Mouse (Mus musculus) liver, embryonic 11.5 days (tissue): Measurements from ENCODE around the gene BC025446. TPM values are rescaled to one million over a fixed set of nuclear protein-coding genes. Genes with fewer than 3 reads are reported as not detected.

Source experiments
- ATAC-seq: fragments of 200-750 bp; cut with Nextera tagmentation; replicated peaks from 2 replicates; pipeline ENCODE4 v1.8.0; 2017; ENCODE audit warnings: moderate number of reproducible peaks, mild to moderate bottlenecking, moderate TSS enrichment, moderate library complexity; ENCODE audit not compliant: low FRiP score
- DNase-seq: peaks from one replicate; pipeline ENCODE4 v3.0.0-alpha.2; 2017; ENCODE audit warnings: low spot score
- H3K27ac ChIP-seq: fragments of 300-500 bp; sonication (generic); 2 replicates; pipeline ENCODE4 v1.5.1; 2014; ENCODE audit warnings: mild to moderate bottlenecking, low read depth, low read length, control low read depth
- H3K27me3 ChIP-seq: fragments of 300-500 bp; sonication (generic); replicated peaks from 2 replicates; pipeline ENCODE4 v1.6.1; 2014; ENCODE audit warnings: low read length, mixed read lengths; ENCODE audit not compliant: control insufficient read depth, insufficient read depth
- H3K36me3 ChIP-seq: fragments of 300-500 bp; sonication (generic); 2 replicates; pipeline ENCODE4 v1.6.1; 2014; ENCODE audit warnings: mild to moderate bottlenecking, low read length, moderate library complexity, mixed read lengths; ENCODE audit not compliant: control insufficient read depth, insufficient read depth
- H3K4me1 ChIP-seq: fragments of 300-500 bp; sonication (generic); replicated peaks from 2 replicates; pipeline ENCODE4 v1.6.1; 2014; ENCODE audit warnings: low read length, mixed read lengths; ENCODE audit not compliant: control insufficient read depth, insufficient read depth
- H3K4me2 ChIP-seq: fragments of 300-500 bp; sonication (generic); 2 replicates; pipeline ENCODE4 v1.6.1; 2014; ENCODE audit warnings: mild to moderate bottlenecking, control low read depth, moderate library complexity
- H3K4me3 ChIP-seq: fragments of 300-500 bp; sonication (generic); 2 replicates; pipeline ENCODE4 v1.5.1; 2014; ENCODE audit warnings: low read depth, low read length, control low read depth
- H3K9ac ChIP-seq: fragments of 300-500 bp; sonication (generic); 2 replicates; pipeline ENCODE4 v1.6.1; 2014; ENCODE audit warnings: low read depth, low read length, control low read depth
- H3K9me3 ChIP-seq: fragments of 300-500 bp; sonication (generic); 2 replicates; pipeline ENCODE4 v1.6.1; 2016; ENCODE audit warnings: low read length, inconsistent platforms, mixed read lengths; ENCODE audit not compliant: control insufficient read depth
- WGBS: fragments of 180-500 bp; shearing (Covaris S2); extraction: QIAGEN DNeasy Blood & Tissue Kit; methylation state at CpG from one replicate; pipeline ENCODE4 v1.1.7; 2014; 5-methylcytosine and 5-hydroxymethylcytosine counted together
- polyA plus RNA-seq: library from polyadenylated mRNA; unstranded; fragments of >200 nt; fragmentation: Nextera tagmentation; extraction: Ambion mirVana; gene quantifications from 2 replicates; pipeline ENCODE4 v1.2.1, GENCODE M21; 2014

Gene BC025446
- polyA plus RNA-seq, 1 experiment from 2014 or later = 0.62 TPM

- 69% methylated on average over 3 of the region's 3 CpGs for WGBS
- no peak for DNase-seq
- Histone ChIP-seq H3K4me3 (no peak overlapping the region), H3K27me3 (no peaks in the 10 kb centered on the region), H3K36me3 (no peaks in the 10 kb centered on the region), H3K4me1 (no peaks in the 10 kb centered on the region), H3K27ac (no peak overlapping the region), H3K9ac (no peak overlapping the region), H3K4me2 (no peak overlapping the region), H3K9me3 (no peaks in the 10 kb centered on the region)
- no peak for ATAC-seq
Observed at GRCm38 (mm10) chr15:75242756-75243640, 26.8 kb downstream of the BC025446 start.

- Histone ChIP-seq H3K36me3 (no peaks in the 10 kb centered on the region), H3K27ac (no peak overlapping the region), H3K27me3 (no peaks in the 10 kb centered on the region), H3K4me3 (no peak overlapping the region), H3K9ac (no peak overlapping the region), H3K9me3 (no peaks in the 10 kb centered on the region), H3K4me2 (no peak overlapping the region), H3K4me1 (no peaks in the 10 kb centered on the region)
- ATAC-seq = no peak
- no peak for DNase-seq
- 84% methylated on average over 3 of the region's 3 CpGs for WGBS
Observed at GRCm38 (mm10) chr15:75254671-75255070, 38.5 kb downstream of the BC025446 start.

GRCm38 (mm10) chr15:75265863-75266262 lies 49.7 kb downstream of the BC025446 start:
- H3K36me3 ChIP-seq = no peaks in the 10 kb centered on the region
- DNase-seq (no peak), ATAC-seq (no peak)
- no peaks in the 10 kb centered on the region for H3K9me3 ChIP-seq
- H3K4me1 ChIP-seq = no peaks in the 10 kb centered on the region
- H3K9ac ChIP-seq = no peak overlapping the region
- H3K27me3 ChIP-seq = no peaks in the 10 kb centered on the region
- H3K27ac ChIP-seq = no peak overlapping the region
- H3K4me2 ChIP-seq = no peak overlapping the region
- H3K4me3 ChIP-seq = no peak overlapping the region

- Histone ChIP-seq H3K27ac (no peak overlapping the region), H3K4me1 (no peaks in the 10 kb centered on the region), H3K4me3 (no peak overlapping the region), H3K9ac (no peak overlapping the region), H3K4me2 (no peak overlapping the region), H3K36me3 (no peaks in the 10 kb centered on the region), H3K27me3 (no peaks in the 10 kb centered on the region), H3K9me3 (no peaks in the 10 kb centered on the region)
- ATAC-seq (no peak), DNase-seq (no peak)
- 48% methylated on average over 1 of the region's 1 CpGs for WGBS
Observed at GRCm38 (mm10) chr15:75266626-75267025, 50.5 kb downstream of the BC025446 start.

- Histone ChIP-seq H3K9me3 (no peaks in the 10 kb centered on the region), H3K9ac (no peak within 1 kb of the TSS), H3K27ac (no peak within 1 kb of the TSS), H3K4me1 (no peaks in the 10 kb centered on the region), H3K27me3 (no peaks in the 10 kb centered on the region), H3K4me2 (no peak within 1 kb of the TSS), H3K4me3 (no peak within 1 kb of the TSS), H3K36me3 (no peaks in the 10 kb centered on the region)
- ATAC-seq = no peak
- no peak for DNase-seq
Observed at GRCm38 (mm10) chr15:75268121-75268520, 51.9 kb downstream of the BC025446 start, which contains the start of gene Ly6f. TSS of gene Ly6f (plus strand) at chr15:75268421.

GRCm38 (mm10) chr15:75268916-75269829 lies 53.0 kb downstream of the BC025446 start:
- no peak overlapping the region for H3K4me2 ChIP-seq
- no peaks in the 10 kb centered on the region for H3K36me3 ChIP-seq
- no peak overlapping the region for H3K4me3 ChIP-seq
- H3K27ac ChIP-seq = no peak overlapping the region
- 66% methylated on average over 5 of the region's 5 CpGs for WGBS
- DNase-seq (no peak), ATAC-seq (no peak)
- H3K9me3 ChIP-seq = no peaks in the 10 kb centered on the region
- H3K4me1 ChIP-seq = no peaks in the 10 kb centered on the region
- H3K27me3 ChIP-seq = no peaks in the 10 kb centered on the region
- no peak overlapping the region for H3K9ac ChIP-seq

- DNase-seq (no peak), ATAC-seq (no peak)
- Histone ChIP-seq H3K36me3 (no peaks in the 10 kb centered on the region), H3K4me1 (no peaks in the 10 kb centered on the region), H3K27ac (no peak overlapping the region), H3K9ac (no peak overlapping the region), H3K9me3 (no peaks in the 10 kb centered on the region), H3K4me3 (no peak overlapping the region), H3K27me3 (no peaks in the 10 kb centered on the region), H3K4me2 (no peak overlapping the region)
Observed at GRCm38 (mm10) chr15:75270169-75270568, 54.0 kb downstream of the BC025446 start.

GRCm38 (mm10) chr15:75270691-75271362 lies 54.7 kb downstream of the BC025446 start:
- Histone ChIP-seq H3K4me2 (no peak overlapping the region), H3K36me3 (no peaks in the 10 kb centered on the region), H3K27ac (no peak overlapping the region), H3K9me3 (no peaks in the 10 kb centered on the region), H3K27me3 (no peaks in the 10 kb centered on the region), H3K4me3 (no peak overlapping the region), H3K4me1 (no peaks in the 10 kb centered on the region), H3K9ac (no peak overlapping the region)
- WGBS = 72% methylated on average over 3 of the region's 3 CpGs
- ATAC-seq = no peak
- DNase-seq = no peak
